Mouse (Mus musculus) lung, postnatal 0 days (tissue): ENCODE data around the gene Lrit3.

ENCODE experiments used
- CTCF ChIP-seq: IDR thresholded peaks from 2 replicates; pipeline ENCODE4 v1.5.1; 2016; ENCODE audit warnings: antibody characterized with exemption, mild to moderate bottlenecking
- EP300 ChIP-seq: IDR thresholded peaks from 2 replicates; pipeline ENCODE4 v1.6.1; 2016; ENCODE audit warnings: antibody characterized with exemption, mild to moderate bottlenecking, control low read depth

DNA sequence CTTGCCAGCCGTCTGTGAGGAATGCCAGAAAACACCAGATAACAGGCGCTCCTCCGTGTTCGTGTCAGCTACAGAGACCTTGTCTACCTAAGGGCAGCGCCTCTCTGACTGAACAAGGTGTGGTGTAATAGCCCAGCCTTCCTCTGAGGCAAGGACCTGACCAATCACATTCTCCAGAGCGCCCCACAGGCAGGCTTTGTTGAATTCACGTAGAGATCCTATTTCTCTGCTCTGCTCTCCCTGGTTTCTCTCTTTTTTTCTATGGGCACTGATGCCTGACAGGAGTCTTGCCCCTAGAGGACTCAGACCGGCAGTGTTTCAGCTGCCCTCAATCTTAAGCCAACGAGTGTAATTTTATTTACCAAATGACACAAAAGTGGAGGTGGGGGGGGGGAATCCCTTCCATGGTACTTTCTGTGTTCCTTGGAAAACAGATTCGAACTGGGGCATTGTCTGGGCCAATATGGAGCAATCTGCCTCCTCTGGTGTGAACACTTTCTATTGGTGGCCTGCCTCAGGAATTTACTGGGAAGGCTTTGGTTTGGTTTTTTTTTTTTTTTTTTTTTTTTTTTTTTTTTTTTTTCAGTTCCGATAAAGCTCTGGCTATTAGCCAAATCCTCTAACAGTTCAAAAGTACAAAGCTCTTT lies 32.3 kb upstream of the Lrit3 start:
- TF ChIP-seq CTCF (no peak), EP300 (no peak)
